Mouse (Mus musculus) heart, adult 10 weeks (tissue): ENCODE measurements around the gene Ptrh2. TPM values are rescaled to one million over a fixed set of nuclear protein-coding genes. Genes with fewer than 3 reads are reported as not detected.

Source experiments
- polyA plus RNA-seq: library from polyadenylated mRNA; stranded (reverse); fragments of 350-450 nt; fragmentation: Illumina TruSeq; extraction: RNeasy Lipid Tissue Mini Kit (QIAGEN cat#74804); gene quantifications from one replicate; pipeline ENCODE4 v1.2.3, GENCODE M21; 2014; ENCODE audit warnings: low read depth, low replicate concordance

The Ptrh2 gene
- 9.0 TPM for polyA plus RNA-seq

DNA sequence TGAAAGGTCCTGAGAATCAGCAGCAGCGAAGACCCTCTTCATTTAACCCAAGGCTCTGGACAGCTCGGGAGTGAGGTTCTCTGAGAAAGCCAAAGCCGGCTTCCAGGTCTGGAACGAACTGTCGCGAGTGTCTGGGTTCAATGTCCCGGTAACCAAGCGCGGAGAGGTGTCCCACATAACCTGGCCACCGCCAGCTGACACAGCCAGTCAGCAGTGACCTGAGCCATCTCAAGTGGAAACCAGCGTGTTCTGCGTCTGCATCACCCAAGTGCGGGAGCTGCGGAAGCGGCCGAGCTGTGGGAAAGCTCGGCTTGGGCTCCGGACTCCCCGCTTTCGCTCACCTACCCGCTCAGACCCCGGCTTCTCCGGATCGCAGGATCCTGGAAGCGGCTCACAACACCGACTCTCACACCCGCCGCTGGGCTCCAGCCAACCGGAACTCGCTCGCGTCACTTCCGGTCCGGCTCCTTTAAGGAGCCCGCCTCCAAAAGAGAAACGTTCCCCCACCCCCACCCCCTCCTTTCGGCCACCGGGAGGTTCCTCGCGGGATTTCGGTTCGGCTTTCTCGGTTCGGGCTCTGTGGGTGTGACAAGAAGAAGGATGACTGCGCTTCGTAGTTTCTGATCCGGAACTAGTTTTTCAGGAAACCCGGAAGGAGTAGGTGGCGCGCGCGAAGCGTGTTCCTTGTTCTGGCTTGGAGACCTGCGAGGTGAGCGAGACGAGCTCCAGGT is at the start of gene Ptrh2, which contains the start of gene Vmp1:
Gene Ptrh2, plus strand, starts transcription at position 591 of the 731 bp plus-strand sequence.
Gene Vmp1, minus strand, starts transcription at position 442 of the 731 bp plus-strand sequence.

Other genes starting within 250 kb of the Ptrh2 start
- gene Rnft1, start 199.3 kb upstream of the Ptrh2 start, polyA plus RNA-seq = 29.8 TPM
- 19.0 TPM for gene Rps6kb1, start 139.2 kb upstream of the Ptrh2 start, polyA plus RNA-seq
- 12.3 TPM for gene Tubd1, start 139.0 kb upstream of the Ptrh2 start, polyA plus RNA-seq
- gene Vmp1, start 149 bp upstream of the Ptrh2 start, polyA plus RNA-seq = 60.3 TPM
- gene Cltc, start 73.6 kb downstream of the Ptrh2 start, polyA plus RNA-seq = 126 TPM
- 15.2 TPM for gene Dhx40, start 123.8 kb downstream of the Ptrh2 start, polyA plus RNA-seq